In the genomic region with DNA sequence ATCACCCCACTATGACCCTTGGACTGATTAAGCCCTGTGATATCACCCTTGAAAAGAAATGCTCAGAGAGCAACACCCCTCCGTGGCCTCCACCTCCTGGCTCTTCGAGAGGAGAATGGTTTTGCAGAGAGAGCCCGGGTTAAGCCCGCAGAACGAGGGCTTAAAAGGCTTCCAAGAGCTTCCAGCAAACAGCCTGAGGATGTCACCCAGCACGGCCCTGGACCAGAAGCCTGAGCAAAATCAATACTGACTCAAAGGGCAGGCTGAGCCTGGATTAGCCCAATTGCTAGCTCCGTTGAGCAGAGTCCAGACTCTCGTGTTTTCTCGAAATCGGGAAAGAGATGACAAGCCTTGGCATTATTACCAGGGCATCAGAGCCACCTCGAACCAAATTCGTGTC, we compare ENCODE assay signal across 16 mouse cellular contexts.
"Had no signal": no experiment of that assay in that cellular context is flagged by ENCODE, and none has a peak within 500 bp of the region (broad histone marks: within the 10 kb centered on the region; RNA-seq: fewer than 3 reads in every experiment).

No protein-coding gene starts in this region.

- H3K9ac ChIP-seq: limb, embryonic 15.5 days; liver, embryonic 12.5 days; liver, embryonic 14.5 days; lung, embryonic 14.5 days; midbrain, embryonic 12.5 days; neural tube, embryonic 12.5 days had no signal

- H3K27me3 ChIP-seq: limb, embryonic 15.5 days; liver, embryonic 12.5 days had no signal

- ATAC-seq: liver, embryonic 12.5 days had no signal

- H3K36me3 ChIP-seq: limb, embryonic 15.5 days; liver, embryonic 12.5 days; midbrain, embryonic 12.5 days; neural tube, embryonic 12.5 days had no signal

- H3K4me3 ChIP-seq: limb, embryonic 15.5 days; liver, embryonic 12.5 days; midbrain, embryonic 12.5 days; neural tube, embryonic 12.5 days had no signal

- H3K27ac ChIP-seq: limb, embryonic 15.5 days; liver, embryonic 12.5 days; liver, embryonic 14.5 days; midbrain, embryonic 12.5 days; neural tube, embryonic 12.5 days had no signal

- H3K4me1 ChIP-seq: limb, embryonic 15.5 days; liver, embryonic 12.5 days had no signal

- H3K4me2 ChIP-seq: limb, embryonic 15.5 days; liver, embryonic 12.5 days; lung, embryonic 14.5 days; midbrain, embryonic 12.5 days; neural tube, embryonic 12.5 days had no signal

- H3K9me3 ChIP-seq: limb, embryonic 15.5 days; liver, embryonic 12.5 days; midbrain, embryonic 12.5 days; neural tube, embryonic 12.5 days had no signal

- DNase-seq: lung, adult 18-20 months; lung, embryonic 14.5 days; lung, postnatal 10 days; lung, postnatal 4 days; right cerebral cortex, adult 18-20 months; right cerebral cortex, postnatal 25 days; right cerebral cortex, postnatal 4 days; spleen, adult 18-20 months; thymus, adult 18-20 months; thymus, postnatal 14 days; thymus, postnatal 36 days had no signal
